Mouse (Mus musculus): ENCODE measurements around the gene Olfr325.

Olfr325 gene

DNA sequence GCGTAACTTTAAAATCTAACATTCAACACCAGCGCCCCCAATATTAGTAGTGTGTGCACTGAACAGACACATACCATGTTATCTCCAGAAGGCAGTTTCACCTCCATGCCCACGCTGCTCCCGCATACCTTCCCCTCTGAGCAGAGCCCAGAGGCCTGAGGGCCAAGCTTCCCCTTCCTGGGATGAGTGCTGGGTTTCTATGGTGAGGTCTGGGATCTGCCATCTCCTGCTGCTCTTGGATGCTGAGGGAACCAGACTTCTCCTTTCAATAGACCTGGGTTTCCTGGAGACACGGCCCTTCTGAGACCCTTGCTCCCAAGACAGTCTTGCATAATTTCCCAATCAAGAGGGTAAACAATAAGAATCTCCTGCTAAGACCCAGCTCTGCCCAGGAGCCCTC is 52.9 kb downstream of the Olfr325 start, which contains the start of gene Olfr323:
Olfr323 (minus strand) TSS at position 101 of the 400 bp plus-strand sequence.
- no peak for DNase-seq (ENCODE audit: low spot score)
